Mouse (Mus musculus): ENCODE measurements around the gene Ppp1r14b. TPM values are rescaled to one million over a fixed set of nuclear protein-coding genes. Genes with fewer than 3 reads are reported as not detected.

Gene Ppp1r14b
- polyA plus RNA-seq, 1 experiment from 2014 or later = 188 TPM

- Histone ChIP-seq H3K4me1 (no peaks in the 10 kb centered on the region), H3K9ac (no peak overlapping the region), H3K27ac (no peak overlapping the region), H3K36me3 (replicated peaks) (peaks cover 19% of the 10 kb centered on the region), H3K9me3 (no peaks in the 10 kb centered on the region), H3K27me3 (replicated peaks) (no peaks in the 10 kb centered on the region), H3K4me3 (no peak overlapping the region), H3K4me2 (no peak overlapping the region)
- 82% methylated on average over 12 of the region's 12 CpGs for WGBS
- no peak for ATAC-seq (replicated peaks)
These were observed 43.0 kb downstream of the Ppp1r14b start for GRCm38 (mm10) chr19:7017541-7018457.

GRCm38 (mm10) chr19:7018546-7018945 lies 43.8 kb downstream of the Ppp1r14b start:
- Histone ChIP-seq H3K9me3 (no peaks in the 10 kb centered on the region), H3K4me3 (no peak overlapping the region), H3K36me3 (replicated peaks) (peaks cover 24% of the 10 kb centered on the region), H3K9ac (no peak overlapping the region), H3K4me2 (no peak overlapping the region), H3K27ac (no peak overlapping the region), H3K27me3 (replicated peaks) (no peaks in the 10 kb centered on the region), H3K4me1 (no peaks in the 10 kb centered on the region)
- whole genome bisulfite sequencing = 94% methylated on average over 11 of the region's 11 CpGs
- ATAC-seq (replicated peaks) = no peak

GRCm38 (mm10) chr19:7019191-7019590 lies 44.4 kb downstream of the Ppp1r14b start, which contains the start of gene Fermt3:
TSS of gene Fermt3 (minus strand) at chr19:7019469.
- Histone ChIP-seq H3K27ac (no peak within 1 kb of the TSS), H3K4me1 (no peaks in the 10 kb centered on the region), H3K9me3 (no peaks in the 10 kb centered on the region), H3K36me3 (replicated peaks) (peaks cover 28% of the 10 kb centered on the region), H3K4me3 (no peak within 1 kb of the TSS), H3K27me3 (replicated peaks) (no peaks in the 10 kb centered on the region), H3K4me2 (no peak within 1 kb of the TSS), H3K9ac (no peak within 1 kb of the TSS)
- 87% methylated on average over 5 of the region's 5 CpGs for WGBS
- no peak for ATAC-seq (replicated peaks)

- no peak overlapping the region for H3K27ac ChIP-seq
- no peaks in the 10 kb centered on the region for H3K27me3 ChIP-seq (replicated peaks)
- H3K4me1 ChIP-seq = no peaks in the 10 kb centered on the region
- peaks cover 38% of the 10 kb centered on the region for H3K36me3 ChIP-seq (replicated peaks)
- no peak overlapping the region for H3K4me3 ChIP-seq
- H3K4me2 ChIP-seq = no peak overlapping the region
- H3K9ac ChIP-seq = no peak overlapping the region
- no peaks in the 10 kb centered on the region for H3K9me3 ChIP-seq
- WGBS = 51% methylated on average over 3 of the region's 3 CpGs
- ATAC-seq (replicated peaks) = 0 out of 2 replicates have a peak, but pooled peaks have one; percentile 63
These were observed 45.5 kb downstream of the Ppp1r14b start for GRCm38 (mm10) chr19:7020224-7020641.

Other genes with a start within 250 kb of the Ppp1r14b start
- gene Rps6ka4, start 134.3 kb upstream of the Ppp1r14b start, polyA plus RNA-seq (2015; fragmentation: Nextera tagmentation; extraction: Ambion mirVana) = 10.5 and 11.9 TPM in 2 replicates
- 0.54 and 0.56 TPM in 2 replicates for gene Ccdc88b, start 116.8 kb upstream of the Ppp1r14b start, polyA plus RNA-seq (2015; fragmentation: Nextera tagmentation; extraction: Ambion mirVana)
- 101 and 105 TPM in 2 replicates for gene Trmt112, start 65.3 kb upstream of the Ppp1r14b start, polyA plus RNA-seq (2015; fragmentation: Nextera tagmentation; extraction: Ambion mirVana)
- gene Prdx5, start 64.9 kb upstream of the Ppp1r14b start, polyA plus RNA-seq (2015; fragmentation: Nextera tagmentation; extraction: Ambion mirVana) = 325 and 351 TPM in 2 replicates
- 16.2 and 18.9 TPM in 2 replicates for gene Esrra, start 53.2 kb upstream of the Ppp1r14b start, polyA plus RNA-seq (2015; fragmentation: Nextera tagmentation; extraction: Ambion mirVana)
- 1.1 and 1.3 TPM in 2 replicates for gene Catsperz, start 49.6 kb upstream of the Ppp1r14b start, polyA plus RNA-seq (2015; fragmentation: Nextera tagmentation; extraction: Ambion mirVana)
- 4.7 and 5.0 TPM in 2 replicates for gene Kcnk4, start 40.5 kb upstream of the Ppp1r14b start, polyA plus RNA-seq (2015; fragmentation: Nextera tagmentation; extraction: Ambion mirVana)
- 93.9 and 96.1 TPM in 2 replicates for gene Bad, start 33.1 kb upstream of the Ppp1r14b start, polyA plus RNA-seq (2015; fragmentation: Nextera tagmentation; extraction: Ambion mirVana)
- 70.2 and 70.5 TPM in 2 replicates for gene Gpr137, start 32.5 kb upstream of the Ppp1r14b start, polyA plus RNA-seq (2015; fragmentation: Nextera tagmentation; extraction: Ambion mirVana)
- 11.3 TPM in 2 replicates for gene Plcb3, start 1.5 kb downstream of the Ppp1r14b start, polyA plus RNA-seq (2015; fragmentation: Nextera tagmentation; extraction: Ambion mirVana)
- 120 and 126 TPM in 2 replicates for gene Fkbp2, start 5.5 kb downstream of the Ppp1r14b start, polyA plus RNA-seq (2015; fragmentation: Nextera tagmentation; extraction: Ambion mirVana)
- gene Vegfb, start 12.7 kb downstream of the Ppp1r14b start, polyA plus RNA-seq (2015; fragmentation: Nextera tagmentation; extraction: Ambion mirVana) = 46.7 and 47.9 TPM in 2 replicates
- gene Dnajc4, start 17.6 kb downstream of the Ppp1r14b start, polyA plus RNA-seq (2015; fragmentation: Nextera tagmentation; extraction: Ambion mirVana) = 24.1 and 25.6 TPM in 2 replicates
- gene Nudt22, start 21.1 kb downstream of the Ppp1r14b start, polyA plus RNA-seq (2015; fragmentation: Nextera tagmentation; extraction: Ambion mirVana) = 21.0 and 22.5 TPM in 2 replicates
- 18.5 and 19.8 TPM in 2 replicates for gene Trpt1, start 21.2 kb downstream of the Ppp1r14b start, polyA plus RNA-seq (2015; fragmentation: Nextera tagmentation; extraction: Ambion mirVana)
- gene Fermt3, start 44.5 kb downstream of the Ppp1r14b start, polyA plus RNA-seq (2015; fragmentation: Nextera tagmentation; extraction: Ambion mirVana) = 4.8 and 5.2 TPM in 2 replicates
- 214 and 230 TPM in 2 replicates for gene Stip1, start 65.0 kb downstream of the Ppp1r14b start, polyA plus RNA-seq (2015; fragmentation: Nextera tagmentation; extraction: Ambion mirVana)
- gene Macrod1, start 81.8 kb downstream of the Ppp1r14b start, polyA plus RNA-seq (2015; fragmentation: Nextera tagmentation; extraction: Ambion mirVana) = 5.6 and 6.0 TPM in 2 replicates
- 12.2 and 12.5 TPM in 2 replicates for gene Flrt1, start 130.8 kb downstream of the Ppp1r14b start, polyA plus RNA-seq (2015; fragmentation: Nextera tagmentation; extraction: Ambion mirVana)
- 242 and 255 TPM in 2 replicates for gene Otub1, start 231.3 kb downstream of the Ppp1r14b start, polyA plus RNA-seq (2015; fragmentation: Nextera tagmentation; extraction: Ambion mirVana)
- 837 and 848 TPM in 2 replicates for gene Cox8a, start 242.6 kb downstream of the Ppp1r14b start, polyA plus RNA-seq (2015; fragmentation: Nextera tagmentation; extraction: Ambion mirVana)

Data from midbrain, embryonic 15.5 days (tissue).